ENCODE assay signal across 12 mouse cellular contexts in genomic region chr9:114044446-114044845, GRCm38 (mm10). TPM values are rescaled to one million over a fixed set of nuclear protein-coding genes. Genes with fewer than 3 reads are reported as not detected.
DNase-seq lines count a peak whose midpoint lies in the region; ATAC-seq and TF ChIP-seq lines count a peak whose summit lies in the region.
"Had no signal": no experiment of that assay in that cellular context is flagged by ENCODE, and none has a peak within 500 bp of the region (broad histone marks: within the 10 kb centered on the region; RNA-seq: fewer than 3 reads in every experiment).

No protein-coding gene starts in this region.

- intact Hi-C loops in left cerebral cortex, adult 2 months (cut with DNase I) = loop anchor here (5.0 kb wide), 1 partner anchor 68 kb away; no protein-coding TSS in a partner anchor
- intact Hi-C loops in left cerebral cortex, postnatal 25 days (cut with DNase I) = loop anchor here (5.0 kb wide), 1 partner anchor 68 kb away; no protein-coding TSS in a partner anchor

- H3K36me3 ChIP-seq in liver, postnatal 0 days (replicated peaks; ENCODE audit: insufficient read depth, low read length) = no peaks in the 10 kb centered on the region
- H3K36me3 ChIP-seq: heart, embryonic 15.5 days had no signal

- H3K9me3 ChIP-seq in liver, postnatal 0 days (ENCODE audit: low read length) = no peaks in the 10 kb centered on the region
- H3K9me3 ChIP-seq: forebrain, embryonic 13.5 days; heart, embryonic 15.5 days had no signal

- no peaks in the 10 kb centered on the region for H3K4me1 ChIP-seq in liver, postnatal 0 days (ENCODE audit: insufficient read depth)
- H3K4me1 ChIP-seq: heart, embryonic 15.5 days had no signal

- H3K4me3 ChIP-seq in left cerebral cortex, adult 2 months = no peak overlapping the region
- no peak overlapping the region for H3K4me3 ChIP-seq in liver, postnatal 0 days (ENCODE audit: low read depth, low read length)
- H3K4me3 ChIP-seq: forebrain, embryonic 13.5 days; heart, embryonic 15.5 days had no signal

- DNase-seq in CD4-positive, CD25-positive, alpha-beta regulatory T cell, adult 2 months (ENCODE audit: low read depth, low spot score) = peak; percentile 40
- no peak for DNase-seq in left cerebral cortex, adult 2 months (ENCODE audit: extremely low spot score in 1 of 2, low spot score in 2 of 2)
- DNase-seq in left cerebral cortex, postnatal 25 days (ENCODE audit: low spot score in 2 of 2) = no peak
- peak; percentile 41 for DNase-seq in NIH3T3 (ENCODE audit: low read depth)
- no peak for DNase-seq in liver, postnatal 0 days
- no peak for DNase-seq in cerebellum, adult 9-10 months
- DNase-seq in adrenal gland, adult 18-20 months (ENCODE audit: low spot score in 2 of 2) = no peak
- DNase-seq: cerebellum, adult 11 months; thymus, postnatal 25 days had no signal

- peak; percentile 59 for TF ChIP-seq CTCF in left cerebral cortex, adult 2 months (IDR thresholded peaks at IDR 0.05)
- peak; percentile 67 for TF ChIP-seq CTCF in liver, postnatal 0 days (IDR thresholded peaks at IDR 0.05; ENCODE audit: low read depth)

- no peak overlapping the region for H3K4me2 ChIP-seq in liver, postnatal 0 days (ENCODE audit: low read depth, low read length)
- H3K4me2 ChIP-seq: forebrain, embryonic 13.5 days; heart, embryonic 15.5 days had no signal

- no peaks in the 10 kb centered on the region for H3K27me3 ChIP-seq in liver, postnatal 0 days (ENCODE audit: insufficient read depth, low read length)
- H3K27me3 ChIP-seq: forebrain, embryonic 13.5 days had no signal

- no peak for TF ChIP-seq EP300 in liver, postnatal 0 days (IDR thresholded peaks at IDR 0.05; ENCODE audit: low read depth)

- H3K27ac ChIP-seq in left cerebral cortex, adult 2 months = no peak overlapping the region
- H3K27ac ChIP-seq in liver, postnatal 0 days (ENCODE audit: low read depth) = no peak overlapping the region
- H3K27ac ChIP-seq: forebrain, embryonic 13.5 days; heart, embryonic 15.5 days had no signal

- no peak for ATAC-seq in CD4-positive, CD25-positive, alpha-beta regulatory T cell, adult 4 months
- ATAC-seq in liver, postnatal 0 days = no peak
- ATAC-seq: forebrain, embryonic 13.5 days had no signal

- H3K9ac ChIP-seq in liver, postnatal 0 days (replicated peaks) = no peak overlapping the region
- H3K9ac ChIP-seq: forebrain, embryonic 13.5 days; heart, embryonic 15.5 days had no signal

- WGBS in liver, postnatal 0 days (ENCODE audit: insufficient replicate concordance) = 47% methylated on average over 3 of the region's 3 CpGs

RNA-seq across cellular contexts. Expression of gene Fbxl2, which starts 1.5 kb away (rescaled TPM):
- polyA plus RNA-seq in CD4-positive, CD25-positive, alpha-beta regulatory T cell, adult 4 months (2017; shearing (Covaris generic)) = 1 to 10 TPM in 1 of 2 experiments, under 1 TPM in 1; 0.68 to 1.9 TPM
- total RNA-seq in left cerebral cortex, adult 2 months (2021) = 10 to 100 TPM; 57.4 to 59.4 TPM
- 10 to 100 TPM; 54.8 to 56.7 TPM for total RNA-seq in left cerebral cortex, postnatal 25 days (2021)
- polyA plus RNA-seq in liver, postnatal 0 days (2015; fragmentation: Nextera tagmentation; extraction: Ambion mirVana) = 0.25 and 0.32 TPM in 2 replicates
- 1 to 10 TPM; 1.8 to 2.3 TPM for total RNA-seq in adrenal gland, adult 18-20 months (2021)

RNA-seq across cellular contexts. Expression of gene Susd5, which starts 12.5 kb away (rescaled TPM):
- polyA plus RNA-seq in CD4-positive, CD25-positive, alpha-beta regulatory T cell, adult 4 months (2017; shearing (Covaris generic)) = not detected
- total RNA-seq in left cerebral cortex, adult 2 months (2021) = 10 to 100 TPM in 1 of 2 experiments, 1 to 10 TPM in 1; 9.1 to 11.8 TPM
- total RNA-seq in left cerebral cortex, postnatal 25 days (2021) = 10 to 100 TPM; 10.4 to 12.9 TPM
- polyA plus RNA-seq in liver, postnatal 0 days (2015; fragmentation: Nextera tagmentation; extraction: Ambion mirVana) = not detected in 2 replicates
- under 1 TPM; 0.23 to 0.29 TPM for total RNA-seq in adrenal gland, adult 18-20 months (2021)
- polyA plus RNA-seq: forebrain, embryonic 13.5 days had no signal

Comparison
In these comparisons a context has a peak if more than half of its experiments do, and no peak if none do; other contexts are left out.
1. DNase-seq: peak in CD4-positive, CD25-positive, alpha-beta regulatory T cell, adult 2 months (single experiment) and NIH3T3 (single experiment); none in left cerebral cortex, adult 2 months (0 of 2), left cerebral cortex, postnatal 25 days (0 of 2), liver, postnatal 0 days (single experiment), cerebellum, adult 9-10 months (single experiment) and adrenal gland, adult 18-20 months (0 of 2).
2. RNA of gene Fbxl2, which starts 1.5 kb away (total RNA-seq): 57.4 to 59.4 TPM in left cerebral cortex, adult 2 months and 54.8 to 56.7 TPM in left cerebral cortex, postnatal 25 days; 1.8 to 2.3 TPM in adrenal gland, adult 18-20 months; every median in the first group is over 10 times any median in the second.
3. RNA of gene Susd5, which starts 12.5 kb away (total RNA-seq): 10.4 to 12.9 TPM in left cerebral cortex, postnatal 25 days and 9.1 to 11.8 TPM in left cerebral cortex, adult 2 months; 0.23 to 0.29 TPM in adrenal gland, adult 18-20 months; every median in the first group is over 4 times any median in the second.